Mouse (Mus musculus) testis, adult 2 months (tissue): ENCODE measurements around the gene BC035947.

ENCODE experiments used
- CTCF ChIP-seq: fragments of 200-500 bp; IDR thresholded peaks from 2 replicates; pipeline ENCODE4 v1.5.1; 2012; ENCODE audit warnings: low read depth, mild to moderate bottlenecking, inconsistent platforms, low read length, moderate library complexity; ENCODE audit not compliant: control insufficient read depth, insufficient read depth, insufficient replicate concordance
- POLR2A ChIP-seq: fragments of 200-500 bp; IDR thresholded peaks from 2 replicates; pipeline ENCODE4 v1.6.1; 2012; ENCODE audit warnings: low read depth, mild to moderate bottlenecking, inconsistent platforms, low read length, moderate library complexity; ENCODE audit not compliant: control insufficient read depth

DNA sequence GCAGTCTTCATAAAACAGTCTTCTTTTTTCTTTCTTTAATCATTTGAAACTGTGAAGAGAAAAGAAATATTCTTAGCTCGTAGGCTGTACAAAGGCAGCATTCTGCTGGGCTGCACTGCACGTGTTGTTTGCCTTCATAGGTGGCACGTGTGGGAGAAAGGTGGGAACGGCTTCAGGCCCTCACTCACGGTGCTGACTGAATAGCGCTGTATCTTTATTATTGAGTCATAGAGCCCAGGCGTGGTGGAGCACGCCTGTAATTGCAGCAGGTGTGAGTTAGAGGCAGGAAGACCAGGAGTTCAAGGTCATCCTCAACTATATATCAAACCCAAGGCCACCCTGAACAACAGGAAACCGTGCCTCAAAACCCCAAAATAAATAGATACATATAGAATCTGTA is 34.3 kb upstream of the BC035947 start:
- TF ChIP-seq CTCF, result no peak
- no peak for TF ChIP-seq POLR2A
